Mouse (Mus musculus) testis, postnatal 10 days (tissue): ENCODE data around the gene Gtdc1.
"Not testable (repeated sequence)": the region's sequence is repeated elsewhere in the genome, so short reads cannot be mapped to it uniquely, and the experiment has no call there.

Experiments used
- DNase-seq: peaks from one replicate; pipeline ENCODE4 v3.0.0; 2021; ENCODE audit warnings: low spot score

Gene Gtdc1

GRCm38 (mm10) chr2:44763898-44764297 lies 163.6 kb downstream of the Gtdc1 start:
- no peak for DNase-seq

- no peak for DNase-seq
Observed at GRCm38 (mm10) chr2:44736618-44737017, 190.8 kb downstream of the Gtdc1 start.

DNA sequence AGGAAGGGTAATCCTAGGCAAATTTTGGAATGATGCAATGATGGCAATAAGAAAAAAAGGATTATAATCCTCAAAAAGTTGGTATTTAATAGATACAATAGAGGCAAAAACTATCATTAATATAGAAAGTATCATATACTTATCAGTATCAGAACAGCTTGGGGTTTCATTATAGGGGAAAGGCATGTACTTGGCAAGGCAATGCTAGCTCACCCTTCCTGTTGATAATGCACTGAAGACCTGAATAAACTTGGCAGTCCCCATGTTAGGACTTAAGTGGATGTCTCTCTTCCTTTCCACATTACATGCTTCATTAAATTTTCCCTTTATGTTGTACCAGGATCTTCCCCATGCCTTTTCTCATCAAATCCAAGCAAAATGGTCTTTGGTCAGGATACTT lies 206.0 kb downstream of the Gtdc1 start:
- no peak for DNase-seq

DNA sequence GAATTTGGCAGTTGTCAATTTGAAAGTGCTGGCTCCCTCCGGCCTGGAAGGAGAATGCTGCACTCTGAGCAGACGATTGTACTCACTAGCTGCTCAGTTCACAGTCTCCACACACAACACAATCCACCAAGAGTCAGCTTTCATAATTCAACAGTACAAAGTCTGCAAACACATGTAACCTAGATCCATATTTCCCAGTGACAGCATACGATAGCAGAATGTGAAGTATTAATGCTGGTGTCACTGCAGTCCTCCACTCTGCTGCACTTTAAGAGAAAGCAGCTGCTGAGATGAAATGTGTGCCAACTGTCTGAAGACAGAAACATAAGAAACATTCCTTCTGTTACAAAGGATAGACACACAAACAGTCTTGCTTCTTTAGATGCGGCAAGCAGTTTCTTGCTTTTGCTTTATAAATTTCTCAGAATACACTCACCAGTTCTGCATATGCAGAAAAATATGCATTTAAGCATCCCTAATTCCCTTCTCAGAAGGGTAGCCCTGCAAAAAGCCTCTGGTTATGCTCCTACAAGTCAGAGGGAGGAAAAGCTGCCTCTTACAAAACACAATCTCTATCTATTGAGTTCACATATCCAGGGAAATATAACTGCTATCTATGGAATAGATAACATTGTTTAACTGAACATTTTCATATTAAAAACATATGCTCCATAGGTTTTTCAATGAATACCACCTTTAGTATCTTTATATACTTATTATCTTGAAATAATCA lies 221.4 kb downstream of the Gtdc1 start:
- no peak for DNase-seq

- no peak for DNase-seq
Observed at GRCm38 (mm10) chr2:44700276-44700675, 227.2 kb downstream of the Gtdc1 start.

GRCm38 (mm10) chr2:44696441-44696840 lies 231.0 kb downstream of the Gtdc1 start:
- no peak for DNase-seq

GRCm38 (mm10) chr2:44693898-44694297 lies 233.6 kb downstream of the Gtdc1 start:
- DNase-seq: no peak

GRCm38 (mm10) chr2:44664049-44664448 lies 263.4 kb downstream of the Gtdc1 start:
- DNase-seq: no peak

GRCm38 (mm10) chr2:44659870-44660269 lies 267.6 kb downstream of the Gtdc1 start:
- no peak for DNase-seq

DNA sequence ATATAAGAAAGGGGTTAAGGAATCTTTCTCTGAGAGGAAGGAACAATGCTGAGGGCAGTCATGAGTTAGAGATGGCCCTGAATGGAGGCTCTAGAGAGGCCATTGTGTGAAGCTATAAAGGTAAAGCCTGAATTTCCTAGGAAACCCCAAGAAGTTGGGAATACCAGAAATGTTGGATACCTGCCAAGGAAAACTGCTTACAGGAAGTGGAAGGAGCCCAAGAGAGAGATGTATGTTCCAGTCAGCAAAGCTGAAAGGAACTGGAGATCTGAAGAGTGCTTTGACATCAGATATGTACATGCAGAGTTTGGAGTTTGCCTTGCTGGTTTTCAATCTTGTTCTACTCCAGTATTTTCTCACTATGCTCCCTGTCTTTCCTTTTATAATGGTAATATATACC lies 268.4 kb downstream of the Gtdc1 start:
- DNase-seq: no peak

GRCm38 (mm10) chr2:44648537-44648936 lies 278.9 kb downstream of the Gtdc1 start:
- no peak for DNase-seq

- no peak for DNase-seq
Observed at GRCm38 (mm10) chr2:44646398-44646797, 281.1 kb downstream of the Gtdc1 start.

DNA sequence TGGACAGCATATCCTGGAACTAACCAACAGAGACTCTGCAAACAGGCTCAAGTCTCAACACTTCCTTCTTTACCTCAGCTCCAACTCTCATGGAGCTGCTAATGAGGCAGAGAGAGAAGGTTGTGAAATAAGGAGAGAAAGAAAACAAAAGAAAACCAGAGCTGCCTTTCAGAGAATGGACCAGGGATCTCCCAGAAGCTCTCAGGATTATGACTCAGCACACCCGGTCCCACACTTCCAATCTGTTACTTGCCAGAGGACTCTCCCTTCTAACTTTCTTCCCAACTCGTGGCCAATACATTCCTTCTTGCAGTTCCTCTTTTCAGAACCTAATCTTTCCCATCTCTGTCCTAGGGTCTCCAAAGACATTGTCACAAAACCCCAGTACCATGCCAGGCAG lies 288.1 kb downstream of the Gtdc1 start:
- no peak for DNase-seq

DNA sequence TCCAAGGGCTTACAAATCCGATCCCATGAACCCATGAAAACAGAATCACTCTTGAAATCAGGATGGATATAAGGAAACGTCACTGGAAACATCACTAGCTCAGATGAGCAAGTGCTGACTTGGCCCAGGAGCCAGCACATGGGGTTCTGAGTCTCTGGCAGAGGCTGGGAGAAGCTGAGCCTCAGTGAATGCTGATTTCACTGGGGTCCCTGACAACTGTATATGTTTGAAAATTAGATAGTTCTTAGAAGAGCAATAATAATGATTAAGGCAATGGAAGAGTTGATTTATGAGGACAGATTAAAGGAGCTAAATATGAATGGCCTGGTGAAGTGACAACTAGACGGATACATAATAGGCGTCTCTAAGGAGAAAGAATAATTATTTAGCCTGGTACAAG lies 289.3 kb downstream of the Gtdc1 start:
- no peak for DNase-seq

DNA sequence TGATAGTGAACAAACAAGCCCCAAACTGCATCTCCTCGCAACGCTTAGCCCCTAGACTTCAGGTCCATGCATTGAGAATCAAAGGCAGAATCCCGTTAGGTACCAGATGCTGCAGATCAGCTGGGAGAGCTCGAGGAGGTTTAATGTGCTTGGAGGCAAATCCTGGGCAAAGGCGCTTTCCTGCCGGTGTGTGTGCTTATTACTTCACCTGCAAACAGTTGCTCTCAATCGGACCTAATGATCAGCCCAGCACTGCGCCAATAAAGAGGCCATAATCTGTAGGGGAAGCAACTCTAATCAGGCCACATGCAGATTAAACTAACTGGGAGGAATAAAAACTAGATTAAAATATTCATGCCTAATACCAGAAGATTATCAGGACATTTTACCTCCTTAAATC lies 293.5 kb downstream of the Gtdc1 start:
- no peak for DNase-seq

- no peak for DNase-seq
Observed at GRCm38 (mm10) chr2:44633064-44633463, 294.4 kb downstream of the Gtdc1 start.

- no peak for DNase-seq
Observed at GRCm38 (mm10) chr2:44632584-44632983, 294.9 kb downstream of the Gtdc1 start.

DNA sequence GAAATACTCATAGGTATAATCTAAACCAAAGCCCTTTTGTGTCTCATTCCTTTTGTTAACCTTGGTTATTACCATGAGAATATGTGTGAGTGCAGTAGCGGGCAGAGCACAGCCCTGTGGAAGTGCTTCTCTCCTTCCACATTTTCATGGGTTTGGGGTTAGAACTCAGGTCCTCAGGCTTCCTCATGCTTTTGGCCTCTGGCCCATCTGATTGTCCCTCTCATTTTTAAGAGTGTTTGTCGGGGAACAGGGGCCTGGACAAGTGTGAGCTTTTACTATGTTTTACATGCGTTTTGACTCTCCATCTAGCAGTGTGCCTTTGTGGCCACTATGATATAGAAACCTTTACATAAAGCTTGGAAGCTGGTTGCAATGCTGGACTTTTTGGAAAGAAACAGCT lies 296.4 kb downstream of the Gtdc1 start:
- no peak for DNase-seq

- DNase-seq: no peak
Observed at GRCm38 (mm10) chr2:44628778-44629177, 298.7 kb downstream of the Gtdc1 start.

DNA sequence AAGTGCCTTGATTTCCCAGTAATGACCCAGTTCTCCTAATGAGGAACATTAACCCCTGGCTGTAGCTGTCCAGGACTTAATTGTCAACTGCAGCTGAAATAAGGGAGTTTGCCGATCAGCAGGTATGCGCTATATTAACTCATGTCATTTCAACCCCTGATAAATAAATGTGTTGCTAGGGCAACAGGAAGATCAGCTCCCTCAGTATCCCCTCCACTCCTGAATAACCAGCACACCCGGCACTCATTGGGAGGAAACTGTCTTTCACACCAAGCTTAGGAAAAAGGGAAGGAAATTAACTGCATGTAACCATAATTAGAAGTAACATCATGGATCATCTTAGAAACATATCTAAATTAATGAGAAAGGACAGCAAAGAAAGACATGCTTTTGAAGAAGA lies 302.3 kb downstream of the Gtdc1 start:
- no peak for DNase-seq

GRCm38 (mm10) chr2:44622471-44622870 lies 305.0 kb downstream of the Gtdc1 start:
- DNase-seq: no peak

DNA sequence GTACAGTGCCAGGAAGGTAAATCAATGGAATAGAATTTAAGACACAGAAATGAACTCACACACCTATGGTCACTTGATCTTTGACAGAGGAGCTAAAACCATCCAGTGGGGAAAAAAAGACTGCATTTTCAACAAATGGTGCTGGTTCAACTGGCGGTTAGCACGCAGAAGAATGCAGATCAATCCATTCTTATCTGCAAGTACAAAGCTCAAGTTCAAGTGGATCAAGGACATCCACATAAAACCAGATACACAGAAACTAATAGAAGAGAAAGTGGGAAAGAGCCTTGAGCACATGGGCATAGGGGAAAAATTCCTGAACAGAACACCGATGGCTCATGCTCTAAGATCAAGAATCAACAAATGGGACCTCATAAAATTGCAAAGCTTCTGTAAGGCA lies 327.8 kb downstream of the Gtdc1 start:
- not testable (repeated sequence) for DNase-seq

DNA sequence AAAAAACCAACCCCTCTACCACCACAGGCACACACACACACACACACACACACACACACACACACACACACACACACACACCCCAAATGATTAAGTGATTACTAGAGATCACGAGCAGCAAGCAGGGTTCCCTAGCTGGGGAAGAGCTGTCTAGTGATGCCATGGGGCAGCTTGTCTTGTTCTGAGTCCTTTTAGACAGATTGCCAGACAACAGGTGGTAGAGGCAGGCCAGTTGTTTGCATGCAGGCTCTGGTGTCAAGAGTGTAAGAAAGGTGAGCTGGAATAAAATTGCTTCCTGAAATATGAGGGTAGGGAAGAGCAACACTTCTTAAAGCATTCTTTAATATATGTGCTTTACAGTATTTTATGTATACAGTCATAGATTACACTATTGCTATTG lies 333.2 kb downstream of the Gtdc1 start:
- no peak for DNase-seq

DNA sequence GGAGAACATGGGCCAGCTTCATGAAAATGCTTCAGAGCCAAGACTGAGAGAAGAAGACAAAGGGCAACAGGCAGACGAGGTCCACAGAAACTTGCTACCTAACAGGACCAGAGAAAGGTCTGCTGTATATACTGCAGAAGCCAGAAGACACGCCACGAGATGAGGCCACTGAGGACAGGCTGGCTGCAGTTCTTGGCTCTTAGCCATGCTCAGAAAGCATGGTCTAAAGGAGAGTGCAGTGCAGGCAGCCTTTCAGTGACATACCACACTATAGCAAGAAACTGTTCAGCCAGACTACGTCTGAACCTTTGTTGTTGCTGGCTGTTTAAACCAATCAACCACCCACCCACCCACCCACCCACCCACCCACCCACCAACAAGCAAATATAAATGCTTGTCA lies 336.6 kb downstream of the Gtdc1 start:
- no peak for DNase-seq
